Mouse (Mus musculus) adrenal gland, postnatal 36 days (tissue): ENCODE data around the gene Kxd1. TPM values are rescaled to one million over a fixed set of nuclear protein-coding genes. Genes with fewer than 3 reads are reported as not detected.
A peak's percentile ranks its signal among the peaks of the same experiment; 100 is the strongest.

Source experiments
- DNase-seq, 2 experiments: peaks; one replicate each; pipeline ENCODE4 v3.0.0; 2021; ENCODE audit warnings: mixed read lengths in 1 of 2
- total RNA-seq, 2 experiments: library from RNA; stranded (reverse); gene quantifications; 2 replicates each; pipeline ENCODE4 v1.2.3; 2021

The Kxd1 gene
- total RNA-seq, 2 experiments from 2014 or later, result 63.2 to 89.1 TPM

DNA sequence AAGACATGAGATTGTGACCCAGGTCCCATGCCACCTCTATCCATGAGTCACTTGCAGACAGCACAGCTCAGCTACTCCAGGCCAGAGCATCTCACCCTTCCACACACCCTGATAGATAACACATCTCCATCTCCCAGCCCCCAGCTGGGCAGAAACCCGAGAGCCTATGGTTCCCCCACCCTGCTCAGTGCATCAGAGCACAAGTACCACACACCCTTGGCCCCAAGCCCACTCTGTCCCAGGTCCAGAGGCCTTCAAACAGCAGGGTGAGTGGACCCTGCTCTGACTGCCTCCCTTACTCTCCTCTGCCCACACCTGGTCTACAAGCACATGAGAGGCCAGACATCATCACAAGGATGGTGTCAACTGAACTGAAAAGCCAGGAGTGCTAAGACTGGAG is 59.8 kb downstream of the Kxd1 start:
- DNase-seq, result no peak

DNA sequence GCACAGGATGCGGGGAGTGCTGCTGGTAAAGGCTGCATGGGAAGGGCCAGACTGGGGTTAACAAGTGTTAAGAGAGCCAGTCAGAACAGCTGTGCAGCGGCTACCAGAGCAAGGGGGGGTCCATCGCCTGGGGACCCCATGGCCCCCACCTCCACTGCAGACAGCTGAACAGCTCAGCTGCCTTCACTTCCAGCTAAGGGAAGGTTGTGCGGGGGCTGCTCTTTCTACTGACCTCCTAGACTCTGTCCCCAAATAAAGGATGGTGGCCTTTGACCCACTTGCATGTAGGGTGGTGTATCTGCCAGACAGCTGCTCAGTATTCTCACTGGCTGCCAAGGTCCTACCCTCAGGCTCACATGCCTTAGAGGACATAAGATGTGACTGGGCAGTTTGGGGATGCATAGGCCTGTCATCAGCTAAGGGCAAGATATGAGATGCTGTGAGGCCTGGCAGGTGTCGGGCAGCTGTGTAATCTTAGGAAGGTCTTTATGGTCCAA is 60.5 kb downstream of the Kxd1 start:
- no peak for DNase-seq

DNA sequence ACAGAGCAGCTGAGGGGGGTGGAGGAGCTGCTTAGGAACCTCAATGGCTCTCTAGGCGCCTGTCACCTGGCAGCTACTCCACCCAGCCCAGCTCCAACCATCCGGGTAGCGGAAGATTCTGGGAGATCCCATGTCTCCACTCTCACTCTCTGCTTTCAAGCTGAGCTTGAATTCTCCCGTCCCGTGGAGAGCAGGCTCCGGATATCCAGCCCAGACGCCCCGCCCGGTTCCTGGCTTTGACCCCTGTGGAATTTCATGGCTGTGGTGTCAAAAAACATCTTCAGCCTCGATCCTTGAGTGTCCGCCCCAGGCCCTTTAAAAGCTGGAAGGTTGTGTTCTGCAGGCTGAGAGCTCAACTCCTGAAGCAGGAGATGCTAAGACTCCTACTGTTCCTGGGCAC is 61.0 kb downstream of the Kxd1 start:
- DNase-seq, result peak in 1 of 2 experiments; percentile 47

DNA sequence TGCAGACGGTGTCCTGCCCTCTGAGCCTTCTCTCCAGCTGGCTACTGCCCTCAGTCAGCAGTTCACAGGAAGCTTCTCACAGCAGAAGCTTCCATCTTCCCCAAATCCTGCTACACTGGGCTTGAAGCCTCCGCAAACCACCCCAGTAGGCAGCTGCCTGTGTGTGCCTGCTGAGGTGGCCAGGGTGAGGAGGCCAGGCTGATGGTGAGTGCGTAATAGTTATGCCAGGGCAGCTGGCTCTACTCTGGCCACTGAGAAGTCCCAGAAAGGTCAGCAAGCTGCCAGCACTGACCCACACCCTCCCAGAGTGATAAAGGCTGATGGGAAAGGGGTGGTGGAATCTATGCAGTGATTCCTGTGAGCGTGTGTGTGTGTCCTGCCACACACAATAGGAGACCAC is 61.5 kb downstream of the Kxd1 start:
- no peak for DNase-seq

DNA sequence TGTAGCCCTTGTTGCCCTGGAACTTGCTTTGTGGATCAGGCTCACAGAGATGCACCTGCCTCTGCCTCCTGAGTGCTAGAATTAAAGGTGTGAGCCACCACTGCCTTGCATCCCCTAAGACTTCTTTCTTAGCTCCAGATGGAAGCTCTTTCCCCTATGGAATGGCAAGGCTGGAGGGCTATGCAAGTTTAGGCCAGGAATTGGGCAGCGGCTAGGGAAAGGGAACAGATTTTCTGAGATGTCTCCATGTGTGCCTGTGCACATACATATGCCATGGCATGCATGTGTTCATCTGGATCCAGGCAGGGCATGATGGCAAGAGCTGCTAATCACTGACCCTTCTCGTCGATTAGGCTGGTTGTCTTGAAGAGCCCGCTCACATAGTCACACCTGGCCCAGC is 62.1 kb downstream of the Kxd1 start:
- DNase-seq, result no peak

DNA sequence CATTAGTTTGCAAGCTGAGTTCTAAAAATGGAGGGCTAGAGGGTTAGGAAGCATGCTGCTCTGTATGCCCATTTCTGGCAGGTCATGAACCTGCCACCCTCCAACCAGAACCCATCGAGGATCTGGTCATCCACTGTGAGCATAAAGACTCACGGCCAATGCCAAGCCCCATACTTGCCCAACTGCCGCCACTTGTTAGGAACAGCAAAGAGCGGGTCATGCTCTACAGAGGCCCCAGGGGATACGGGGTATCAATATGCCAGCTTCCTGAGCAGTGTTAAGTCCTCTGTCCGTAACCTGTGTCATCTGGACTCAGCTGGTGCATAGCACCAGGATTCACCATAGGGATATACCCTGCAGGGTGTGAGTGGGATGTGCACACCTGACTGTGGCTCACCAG is 63.6 kb downstream of the Kxd1 start:
- DNase-seq, result no peak

DNA sequence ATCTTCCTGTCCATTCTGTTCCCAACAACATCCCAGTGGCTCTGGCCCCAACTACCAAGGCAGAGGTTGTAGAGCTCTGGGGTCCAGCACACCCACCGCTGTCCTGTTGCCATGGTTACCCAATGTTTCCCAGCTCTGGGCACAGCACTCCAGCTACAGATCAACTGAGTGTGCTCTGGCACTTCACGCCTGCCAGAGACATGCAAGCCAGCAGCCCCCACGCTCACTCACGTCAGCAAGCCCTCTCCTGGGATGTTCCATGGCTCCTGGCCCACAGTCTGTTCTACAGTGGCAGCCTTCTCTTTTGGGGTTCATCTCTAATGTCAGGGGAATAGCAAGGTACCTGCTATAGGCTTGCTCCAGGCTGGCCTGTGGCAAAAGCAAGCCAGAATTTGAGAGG is 64.5 kb downstream of the Kxd1 start:
- no peak for DNase-seq

DNA sequence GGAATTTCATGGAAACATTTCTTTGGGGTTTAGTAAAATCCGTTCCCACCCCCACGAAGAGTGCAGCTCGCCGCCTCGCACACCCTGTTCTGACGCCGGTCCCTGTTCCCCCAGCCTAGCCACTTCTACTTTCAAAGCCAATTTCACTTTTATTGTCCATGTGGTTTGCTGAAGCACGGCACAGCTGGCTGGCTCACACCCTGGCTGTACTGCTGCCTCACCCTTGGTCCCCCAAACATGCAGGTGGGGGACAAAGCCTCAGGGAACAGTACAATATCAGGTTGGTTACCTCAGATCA is 65.3 kb downstream of the Kxd1 start:
- no peak for DNase-seq

DNA sequence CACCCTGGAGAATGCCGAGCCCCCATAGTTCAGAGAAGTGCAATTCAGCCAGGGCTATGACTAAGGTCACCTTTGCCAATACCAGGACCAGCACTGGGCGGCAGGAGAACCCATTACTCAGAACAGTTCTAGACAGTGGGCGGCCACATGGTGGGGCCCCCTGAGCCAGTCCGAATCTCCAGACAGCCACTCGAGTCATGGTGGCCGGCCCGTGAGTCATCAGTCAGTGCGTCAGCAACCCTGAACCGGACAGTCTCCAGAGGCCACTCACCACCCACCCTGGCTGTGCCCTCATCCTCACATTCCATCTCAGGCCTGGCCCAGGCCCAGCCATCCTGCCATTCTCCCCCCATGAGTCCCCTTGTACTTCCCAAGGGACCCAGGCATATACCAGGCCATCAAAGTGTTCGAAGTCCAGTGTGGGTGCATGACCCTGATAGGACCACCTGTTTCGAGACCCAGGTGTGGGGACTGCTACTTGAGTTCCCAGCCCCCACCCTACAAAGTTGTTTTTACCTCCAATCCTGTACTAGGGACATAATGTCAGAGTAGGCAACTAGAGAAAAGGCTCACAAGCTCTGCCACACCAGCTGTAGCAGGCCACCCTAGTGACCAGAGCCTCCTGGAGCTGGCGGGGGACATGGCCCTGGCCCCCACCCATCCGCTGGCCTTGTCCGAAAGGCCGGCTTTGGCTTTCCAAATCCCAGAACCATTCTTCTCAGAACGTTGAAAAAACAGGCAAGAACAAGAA is 65.8 kb downstream of the Kxd1 start:
- peak; percentile 84 to 86 for DNase-seq

DNA sequence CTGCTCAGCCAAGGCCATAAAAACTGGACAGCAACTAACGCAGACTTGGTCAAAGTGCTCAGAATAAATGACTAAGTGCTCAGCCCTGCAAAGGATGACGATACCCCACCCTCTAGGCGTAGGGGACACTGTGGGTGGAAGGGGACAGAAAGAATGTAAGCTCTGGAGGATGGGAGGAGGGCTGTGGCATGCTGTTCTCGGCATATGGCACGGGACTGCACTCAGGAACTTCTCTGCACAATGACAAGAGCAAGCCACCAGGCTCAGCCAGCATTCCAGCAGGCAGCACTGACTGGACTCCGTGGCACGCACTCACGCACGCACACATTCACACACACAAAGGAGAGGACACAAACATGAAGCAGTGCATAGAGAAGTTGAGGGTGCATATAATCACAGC is 67.2 kb downstream of the Kxd1 start:
- peak in 1 of 2 experiments; percentile 43 for DNase-seq

DNA sequence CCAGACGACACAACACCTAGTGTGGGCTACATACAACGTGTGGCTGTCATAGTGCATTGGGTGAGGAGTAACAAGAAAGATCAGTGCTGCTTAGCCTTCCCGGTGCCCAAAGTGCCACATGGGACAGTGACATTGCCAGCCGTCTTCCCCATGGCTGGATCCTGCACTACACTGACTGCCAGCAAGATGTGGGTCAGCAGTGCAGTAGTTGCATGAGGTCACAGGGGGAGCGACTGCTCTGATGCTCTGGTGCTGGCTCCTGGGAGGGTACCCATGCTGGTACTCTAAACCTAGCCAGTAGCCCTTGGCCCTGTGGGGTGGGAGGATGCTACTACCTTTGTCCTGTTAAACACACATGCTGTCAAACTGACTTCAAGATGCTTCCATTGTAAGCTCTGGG is 67.6 kb downstream of the Kxd1 start:
- peak in 1 of 2 experiments; percentile 49 for DNase-seq

DNA sequence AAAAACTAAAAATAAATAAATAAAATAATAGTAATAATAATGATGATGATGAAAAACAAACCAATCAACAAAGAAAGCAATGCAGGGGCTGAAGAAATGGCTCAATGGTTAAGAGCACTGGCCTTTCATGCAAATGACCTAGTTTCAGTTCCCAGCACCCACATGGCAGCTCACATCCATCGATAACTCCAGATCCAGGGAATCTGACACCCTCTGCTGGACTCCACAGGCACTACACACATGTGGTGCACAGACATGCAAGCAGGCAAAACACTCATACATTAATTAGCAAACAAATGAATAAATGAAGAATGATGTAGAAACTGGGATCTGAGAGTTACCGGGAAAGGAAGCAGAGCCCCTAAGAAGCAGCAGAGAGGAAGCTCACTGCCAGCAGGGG is 68.1 kb downstream of the Kxd1 start:
- no peak for DNase-seq

DNA sequence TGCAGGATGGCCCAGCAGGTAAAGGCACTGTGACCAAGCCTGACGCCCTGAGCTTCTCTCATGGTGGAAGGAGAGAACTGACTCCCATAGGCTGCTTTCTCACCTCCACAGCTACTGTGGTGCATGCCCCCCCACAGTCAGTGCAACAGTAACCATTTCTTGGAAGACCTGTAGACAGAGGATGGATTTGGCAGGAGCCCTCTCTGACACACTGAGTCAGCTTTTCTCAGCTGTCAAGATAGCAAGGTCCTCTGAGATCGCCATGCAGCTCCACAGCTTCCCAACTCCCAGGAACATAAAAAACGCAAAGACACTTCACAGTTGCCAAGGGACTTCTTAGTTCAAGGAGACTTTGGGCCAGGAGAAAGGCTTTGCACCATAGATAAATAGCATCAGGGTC is 69.3 kb downstream of the Kxd1 start:
- DNase-seq, result peak; percentile 51 to 58

Other genes with a start within 250 kb of the Kxd1 start
- 10 to 100 TPM; 16.7 to 20.9 TPM for gene Homer3, start 245.1 kb downstream of the Kxd1 start, total RNA-seq
- gene Ddx49, start 225.5 kb downstream of the Kxd1 start, total RNA-seq, result 10 to 100 TPM; 69.9 to 72.0 TPM
- gene Cope, start 225.4 kb downstream of the Kxd1 start, total RNA-seq, result 100 to 1,000 TPM; 194 to 215 TPM
- gene Cers1, start 212.2 kb downstream of the Kxd1 start, total RNA-seq, result 1 to 10 TPM; 1.8 to 2.2 TPM
- under 1 TPM in 1 of 2 experiments, not detected in 1; 0.30 TPM for gene Gdf1, start 198.1 kb downstream of the Kxd1 start, total RNA-seq
- 10 to 100 TPM; 62.2 to 67.6 TPM for gene Upf1, start 174.7 kb downstream of the Kxd1 start, total RNA-seq
- gene Comp, start 154.4 kb downstream of the Kxd1 start, total RNA-seq, result not detected
- 10 to 100 TPM; 21.8 to 25.7 TPM for gene Crtc1, start 88.4 kb downstream of the Kxd1 start, total RNA-seq
- gene Klhl26, start 51.0 kb downstream of the Kxd1 start, total RNA-seq, result 10 to 100 TPM; 23.6 to 24.4 TPM
- 10 to 100 TPM in 1 of 2 experiments, 1 to 10 TPM in 1; 9.5 to 11.3 TPM for gene Tmem59l, start 40.6 kb downstream of the Kxd1 start, total RNA-seq
- under 1 TPM; 0.23 to 0.95 TPM for gene Crlf1, start 34.8 kb downstream of the Kxd1 start, total RNA-seq
- gene Rex1bd, start 21.2 kb downstream of the Kxd1 start, total RNA-seq, result 100 to 1,000 TPM; 144 to 154 TPM
- gene Uba52, start 17.2 kb downstream of the Kxd1 start, total RNA-seq, result 1,000 to 10,000 TPM; 1,515 to 1,560 TPM
- gene Fkbp8, start 232 bp downstream of the Kxd1 start, total RNA-seq, result 100 to 1,000 TPM; 265 to 329 TPM
- 10 to 100 TPM; 22.3 to 25.3 TPM for gene Ell, start 11.5 kb upstream of the Kxd1 start, total RNA-seq
- 100 to 1,000 TPM in 1 of 2 experiments, 10 to 100 TPM in 1; 98.7 to 260 TPM for gene Isyna1, start 66.4 kb upstream of the Kxd1 start, total RNA-seq
- gene Ssbp4, start 80.9 kb upstream of the Kxd1 start, total RNA-seq, result 100 to 1,000 TPM in 1 of 2 experiments, 10 to 100 TPM in 1; 89.7 to 103 TPM
- 1 to 10 TPM; 2.1 to 2.6 TPM for gene Lrrc25, start 88.2 kb upstream of the Kxd1 start, total RNA-seq
- 1 to 10 TPM; 5.0 to 6.0 TPM for gene Gdf15, start 104.5 kb upstream of the Kxd1 start, total RNA-seq
- gene Pgpep1, start 132.4 kb upstream of the Kxd1 start, total RNA-seq, result 100 to 1,000 TPM; 138 to 139 TPM
- gene Lsm4, start 145.3 kb upstream of the Kxd1 start, total RNA-seq, result 10 to 100 TPM; 74.3 to 84.4 TPM
- gene Jund, start 171.0 kb upstream of the Kxd1 start, total RNA-seq, result 100 to 1,000 TPM; 219 to 227 TPM
- gene Iqcn, start 175.5 kb upstream of the Kxd1 start, total RNA-seq, result not detected
- gene Gm3336, start 190.6 kb upstream of the Kxd1 start, total RNA-seq, result not detected
- gene Pde4c, start 195.8 kb upstream of the Kxd1 start, total RNA-seq, result 1 to 10 TPM in 1 of 2 experiments, under 1 TPM in 1; 0.33 to 1.2 TPM
- 10 to 100 TPM; 68.6 to 78.2 TPM for gene Rab3a, start 226.7 kb upstream of the Kxd1 start, total RNA-seq
- 100 to 1,000 TPM; 119 to 155 TPM for gene Mpv17l2, start 233.0 kb upstream of the Kxd1 start, total RNA-seq
- 10 to 100 TPM; 35.6 to 51.5 TPM for gene Pik3r2, start 248.8 kb upstream of the Kxd1 start, total RNA-seq